ENCODE assay signal across 9 mouse cellular contexts in genomic region chr1:74098004-74099000, GRCm38 (mm10). TPM values are rescaled to one million over a fixed set of nuclear protein-coding genes. Genes with fewer than 3 reads are reported as not detected.
A peak's percentile ranks its signal among the peaks of the same experiment; 100 is the strongest.
DNase-seq lines count a peak whose midpoint lies in the region; ATAC-seq lines count a peak whose summit lies in the region.
"Had no signal": no experiment of that assay in that cellular context is flagged by ENCODE, and none has a peak within 500 bp of the region (broad histone marks: within the 10 kb centered on the region; RNA-seq: fewer than 3 reads in every experiment).

No protein-coding gene starts in this region.

- peak overlapping the region; percentile 97 for H3K4me2 ChIP-seq in heart, embryonic 15.5 days
- peak overlapping the region; percentile 92 for H3K4me2 ChIP-seq in stomach, embryonic 15.5 days

- 2% methylated on average over 54 of the region's 58 CpGs for WGBS in heart, embryonic 15.5 days
- WGBS in stomach, embryonic 15.5 days: under 1% methylated on average over 58 of the region's 58 CpGs

- H3K27ac ChIP-seq in heart, embryonic 15.5 days: peak overlapping the region; percentile 6; the same call in 1 of the 2 replicates
- peak overlapping the region; percentile 63; the same call in 1 of the 2 replicates for H3K27ac ChIP-seq in stomach, embryonic 15.5 days

- peaks cover 59% of the 10 kb centered on the region for H3K4me1 ChIP-seq in heart, embryonic 15.5 days (replicated peaks)
- H3K4me1 ChIP-seq in megakaryocyte, embryonic 14.5 days: peaks cover 20% of the 10 kb centered on the region
- peaks cover 28% of the 10 kb centered on the region for H3K4me1 ChIP-seq in stomach, embryonic 15.5 days

- no peaks in the 10 kb centered on the region for H3K36me3 ChIP-seq in heart, embryonic 15.5 days
- no peaks in the 10 kb centered on the region for H3K36me3 ChIP-seq in megakaryocyte, embryonic 14.5 days (replicated peaks; ENCODE audit: low read length)
- H3K36me3 ChIP-seq in stomach, embryonic 15.5 days: no peaks in the 10 kb centered on the region

- peak; percentile 47 for ATAC-seq in common myeloid progenitor, adult 5-6 weeks (replicated peaks; ENCODE audit: low read depth, poor library complexity, severe bottlenecking)
- peak; percentile 23; the same call in 1 of the 2 replicates for ATAC-seq in heart, embryonic 15.5 days (replicated peaks; ENCODE audit: insufficient number of reproducible peaks, insufficient read depth, low FRiP score, low read depth)
- peak; percentile 15; the same call in 1 of the 2 replicates for ATAC-seq in stomach, embryonic 15.5 days (ENCODE audit: insufficient read depth, low FRiP score, low read depth)

- peaks cover 24% of the 10 kb centered on the region for H3K27me3 ChIP-seq in heart, embryonic 15.5 days
- peaks cover 94% of the 10 kb centered on the region for H3K27me3 ChIP-seq in megakaryocyte, embryonic 14.5 days (replicated peaks)
- H3K27me3 ChIP-seq in stomach, embryonic 15.5 days (replicated peaks): peaks cover 32% of the 10 kb centered on the region

- DNase-seq in cerebellum, postnatal 10 days: peak; percentile 59 to 71
- no peak for DNase-seq in cerebellum, adult 8-10 months
- peak; percentile 19 to 22 for DNase-seq in B cell, adult 2 months
- DNase-seq in layer of hippocampus, postnatal 25 days (ENCODE audit: extremely low spot score in 1 of 2, low spot score in 1 of 2): peak; percentile 20 to 42

- H3K9me3 ChIP-seq in heart, embryonic 15.5 days (replicated peaks): no peaks in the 10 kb centered on the region
- H3K9me3 ChIP-seq in megakaryocyte, embryonic 14.5 days: no peaks in the 10 kb centered on the region
- no peaks in the 10 kb centered on the region for H3K9me3 ChIP-seq in stomach, embryonic 15.5 days

- peak overlapping the region; percentile 57 for H3K9ac ChIP-seq in heart, embryonic 15.5 days
- H3K9ac ChIP-seq in stomach, embryonic 15.5 days: peak overlapping the region; percentile 22; the same call in 1 of the 2 replicates

- peak overlapping the region; percentile 57 for H3K4me3 ChIP-seq in heart, embryonic 15.5 days
- peak overlapping the region; percentile 83 for H3K4me3 ChIP-seq in megakaryocyte, embryonic 14.5 days (replicated peaks)
- peak overlapping the region; percentile 48 for H3K4me3 ChIP-seq in stomach, embryonic 15.5 days (replicated peaks)

RNA-seq across cellular contexts. Expression of gene Tns1, which starts 25.9 kb away (rescaled TPM):
- 15.4 and 39.4 TPM in 2 replicates for total RNA-seq in common myeloid progenitor, adult 5-6 weeks (2017)
- 121 and 140 TPM in 2 replicates for polyA plus RNA-seq in heart, embryonic 15.5 days (2015; fragmentation: Nextera tagmentation; extraction: Ambion mirVana)
- 10 to 100 TPM; 29.6 to 41.9 TPM for total RNA-seq in layer of hippocampus, postnatal 25 days (2021)
- polyA plus RNA-seq in megakaryocyte, embryonic 14.5 days (2012; ENCODE audit: insufficient read depth, low replicate concordance): 13.2 and 21.9 TPM in 2 replicates
- 34.5 and 40.3 TPM in 2 replicates for polyA plus RNA-seq in stomach, embryonic 15.5 days (2015; fragmentation: Nextera tagmentation; extraction: Ambion mirVana)

RNA-seq across cellular contexts. Expression of gene Rufy4, which starts 27.0 kb away (rescaled TPM):
- 3.8 and 4.0 TPM in 2 replicates for total RNA-seq in common myeloid progenitor, adult 5-6 weeks (2017)
- polyA plus RNA-seq in heart, embryonic 15.5 days (2015; fragmentation: Nextera tagmentation; extraction: Ambion mirVana): 0.43 and 0.49 TPM in 2 replicates
- total RNA-seq in layer of hippocampus, postnatal 25 days (2021): not detected
- polyA plus RNA-seq in megakaryocyte, embryonic 14.5 days (2012; ENCODE audit: insufficient read depth, low replicate concordance): 0.41 TPM in 1 of 2 replicates, not detected in the other
- polyA plus RNA-seq in stomach, embryonic 15.5 days (2015; fragmentation: Nextera tagmentation; extraction: Ambion mirVana): 0.23 and 0.43 TPM in 2 replicates
- total RNA-seq: layer of hippocampus, adult 18-20 months had no signal

RNA-seq across cellular contexts. Expression of gene Cxcr2, which starts 55.5 kb away (rescaled TPM):
- 9.4 and 9.6 TPM in 2 replicates for total RNA-seq in common myeloid progenitor, adult 5-6 weeks (2017)
- 0.13 and 0.15 TPM in 2 replicates for polyA plus RNA-seq in heart, embryonic 15.5 days (2015; fragmentation: Nextera tagmentation; extraction: Ambion mirVana)
- not detected for total RNA-seq in layer of hippocampus, postnatal 25 days (2021)
- polyA plus RNA-seq in megakaryocyte, embryonic 14.5 days (2012; ENCODE audit: insufficient read depth, low replicate concordance): 0.70 TPM in 1 of 2 replicates, not detected in the other
- polyA plus RNA-seq in stomach, embryonic 15.5 days (2015; fragmentation: Nextera tagmentation; extraction: Ambion mirVana): 0.67 and 0.69 TPM in 2 replicates
- total RNA-seq: layer of hippocampus, adult 18-20 months had no signal
